Mouse (Mus musculus) CH12.LX (cell line): ENCODE measurements around the gene Cym. TPM values are rescaled to one million over a fixed set of nuclear protein-coding genes. Genes with fewer than 3 reads are reported as not detected.

Experiments used
- DNase-seq: peaks from one replicate; pipeline ENCODE4 v3.0.0-alpha.2; 2013; ENCODE audit errors: extremely low read depth
- H3K27ac ChIP-seq: 2 replicates; pipeline ENCODE4 v1.5.1; 2012; ENCODE audit warnings: low read depth, mild to moderate bottlenecking, control low read depth, moderate library complexity; ENCODE audit not compliant: insufficient read depth
- H3K27me3 ChIP-seq: replicated peaks from 2 replicates; pipeline ENCODE3; 2012; ENCODE audit warnings: inconsistent platforms
- H3K36me3 ChIP-seq, 2 experiments: replicated peaks in 1 of 2; 2 replicates each; pipeline versions ENCODE3 to v1.6.1; 2012; ENCODE audit warnings: inconsistent platforms in 1 of 2, low read length in 1 of 2, mild to moderate bottlenecking in 1 of 2, mixed read lengths in 1 of 2, moderate library complexity in 1 of 2; ENCODE audit not compliant: control insufficient read depth in 1 of 2, insufficient read depth in 1 of 2
- H3K4me1 ChIP-seq, 2 experiments: 2 replicates each; pipeline ENCODE4 v1.6.1; 2012; ENCODE audit warnings: inconsistent platforms in 1 of 2, moderate library complexity in 1 of 2; ENCODE audit not compliant: insufficient read depth in 2 of 2, control insufficient read depth in 1 of 2
- H3K4me2 ChIP-seq: 2 replicates; pipeline ENCODE4 v1.6.1; 2012; ENCODE audit warnings: low read depth, mild to moderate bottlenecking, control low read depth; ENCODE audit not compliant: poor library complexity, insufficient read depth, severe bottlenecking
- H3K4me3 ChIP-seq, 3 experiments: fragments of 150-350 bp in 1 of 3; sonication (generic) in 1 of 3; replicated peaks in 1 of 3; 2 replicates each; pipeline versions ENCODE3 to v1.5.1; 2011 to 2012; ENCODE audit warnings: low read depth in 2 of 3, low read length in 2 of 3, mild to moderate bottlenecking in 2 of 3, moderate library complexity in 2 of 3, control low read depth in 1 of 3, improper control_type of control experiment in 1 of 3, inconsistent platforms in 1 of 3, mixed read lengths in 1 of 3; ENCODE audit not compliant: poor library complexity in 1 of 3
- H3K79me2 ChIP-seq: replicated peaks from 2 replicates; pipeline ENCODE4 v1.6.1; 2012; ENCODE audit warnings: mild to moderate bottlenecking, moderate library complexity; ENCODE audit not compliant: control insufficient read depth, poor library complexity, insufficient read depth, severe bottlenecking; ENCODE audit errors: extremely low read depth
- H3K9ac ChIP-seq: 2 replicates; pipeline ENCODE4 v1.6.1; 2012; ENCODE audit warnings: low read depth, mild to moderate bottlenecking, control low read depth, moderate library complexity; ENCODE audit not compliant: insufficient read depth
- H3K9me3 ChIP-seq: replicated peaks from 2 replicates; pipeline ENCODE3; 2012; ENCODE audit warnings: low read length, inconsistent platforms, mixed read lengths
- CHD1 ChIP-seq: IDR thresholded peaks from 2 replicates; pipeline ENCODE4 v1.6.1; 2012; ENCODE audit warnings: low read depth, low read length, improper control_type of control experiment, inconsistent platforms
- CHD2 ChIP-seq: IDR thresholded peaks from 2 replicates; pipeline ENCODE4 v1.6.1; 2011; ENCODE audit warnings: low read length, improper control_type of control experiment
- CTCF ChIP-seq, 2 experiments: IDR thresholded peaks in 1 of 2; conservative IDR thresholded peaks in 1 of 2; 2 replicates each; pipeline ENCODE4 v1.5.1; 2011 to 2012; ENCODE audit warnings: low read depth in 2 of 2, low read length in 2 of 2, improper control_type of control experiment in 1 of 2, inconsistent platforms in 1 of 2, mild to moderate bottlenecking in 1 of 2, moderate library complexity in 1 of 2
- EP300 ChIP-seq: IDR thresholded peaks from 2 replicates; pipeline ENCODE4 v1.6.1; 2011; ENCODE audit warnings: low read length, improper control_type of control experiment
- ETS1 ChIP-seq: conservative IDR thresholded peaks from 2 replicates; pipeline ENCODE4 v1.6.1; 2012; ENCODE audit warnings: low read depth, mild to moderate bottlenecking, inconsistent platforms, low read length, improper control_type of control experiment, moderate library complexity
- JUN ChIP-seq: IDR thresholded peaks from 2 replicates; pipeline ENCODE4 v1.6.1; 2011; ENCODE audit warnings: low read depth, mild to moderate bottlenecking, low read length, improper control_type of control experiment, moderate library complexity; ENCODE audit not compliant: insufficient read depth
- JUND ChIP-seq: conservative IDR thresholded peaks from 2 replicates; pipeline ENCODE4 v1.6.1; 2011; ENCODE audit warnings: low read depth, low read length, improper control_type of control experiment
- MAFK ChIP-seq: IDR thresholded peaks from 2 replicates; pipeline ENCODE4 v1.6.1; 2011; ENCODE audit warnings: low read length, improper control_type of control experiment; ENCODE audit not compliant: insufficient replicate concordance
- MEF2A ChIP-seq: IDR thresholded peaks from 2 replicates; pipeline ENCODE4 v1.6.1; 2014; ENCODE audit warnings: low read depth, mild to moderate bottlenecking, inconsistent platforms, low read length, improper control_type of control experiment, borderline replicate concordance
- MXI1 ChIP-seq: IDR thresholded peaks from 2 replicates; pipeline ENCODE4 v1.6.1; 2011; ENCODE audit warnings: mild to moderate bottlenecking, low read depth, low read length, improper control_type of control experiment
- RCOR1 ChIP-seq: conservative IDR thresholded peaks from 2 replicates; pipeline ENCODE4 v1.6.1; 2012; ENCODE audit warnings: low read depth, mild to moderate bottlenecking, inconsistent platforms, low read length, improper control_type of control experiment
- SMC3 ChIP-seq: IDR thresholded peaks from 2 replicates; pipeline ENCODE4 v1.6.1; 2011; ENCODE audit warnings: low read depth, low read length, improper control_type of control experiment
- dilution Hi-C: fragments of 300-500 bp; cut with MboI; formaldehyde crosslinking; loops from 2 replicates; pipeline ENCODE4 v1.14.3; 2020; ENCODE audit warnings: low sequenced_read_pairs; ENCODE audit not compliant: extremely low pct_unique_long_range_greater_than_20kb, extremely low pct_ligation_motif_present
- in situ Hi-C: fragments of 300-500 bp; cut with MboI; formaldehyde crosslinking; loops from 3 replicates; pipeline ENCODE4 v1.14.3; 2019; ENCODE audit warnings: low sequenced_read_pairs, low pct_ligation_motif_present, low pct_unique_long_range_greater_than_20kb, mixed read lengths
- polyA plus RNA-seq: library from polyadenylated mRNA; unstranded; fragments of >175 nt; gene quantifications from 2 replicates; pipeline ENCODE4 v1.2.1, GENCODE M21; 2012; ENCODE audit warnings: low read depth; ENCODE audit not compliant: insufficient read length
- total RNA-seq, 2 experiments: library from RNA; depleted of rRNA; stranded (reverse); fragments of 300-350 nt in 1 of 2; fragments of >200 nt in 1 of 2; gene quantifications; 2 replicates each; pipeline ENCODE4 v1.2.3; 2012 to 2014

The Cym gene
- total and polyA plus RNA-seq, 3 experiments: not detected

GRCm38 (mm10) chr3:107231202-107231601, 9.7 kb upstream of the Cym start:
- in situ Hi-C loops: no loop called here
- Histone ChIP-seq H3K4me2 (no peak overlapping the region), H3K9me3 (no peaks in the 10 kb centered on the region), H3K79me2 (no peaks in the 10 kb centered on the region), H3K4me1 (peaks cover 0 to 7% of the 10 kb centered on the region in 2 experiments; a peak in 2 of 4 replicates), H3K9ac (no peak overlapping the region), H3K36me3 (no peaks in the 10 kb centered on the region), H3K27ac (no peak overlapping the region), H3K4me3 (no peak overlapping the region), H3K27me3 (peaks cover 2% of the 10 kb centered on the region)
- dilution Hi-C loops: no loop called here
- no peak for TF ChIP-seq EP300
- no peak for TF ChIP-seq CHD2
- no peak for TF ChIP-seq MAFK
- TF ChIP-seq SMC3: no peak
- no peak for TF ChIP-seq MEF2A
- no peak for DNase-seq

- no peak for TF ChIP-seq MEF2A
- no peak for TF ChIP-seq RCOR1
- TF ChIP-seq CHD2: no peak
- TF ChIP-seq JUND: no peak
- no peak for TF ChIP-seq MAFK
- TF ChIP-seq CTCF (conservative IDR thresholded peaks at IDR 0.05 in 1 of 2, IDR thresholded peaks at IDR 0.05 in 1 of 2; ENCODE audit: low read depth in 2 of 2, low read length in 2 of 2): no peak
- no peak for TF ChIP-seq JUN
- no peak for TF ChIP-seq CHD1
- TF ChIP-seq SMC3: no peak
- no peak for TF ChIP-seq ETS1
- no peak within 1 kb of the TSS for H3K4me2 ChIP-seq
- dilution Hi-C loops (no loop called here), in situ Hi-C loops (no loop called here)
- H3K4me1 ChIP-seq: peaks cover 0 to 7% of the 10 kb centered on the region in 2 experiments; a peak in 2 of 4 replicates
- H3K27ac ChIP-seq: no peak within 1 kb of the TSS
- no peaks in the 10 kb centered on the region for H3K36me3 ChIP-seq
- no peak within 1 kb of the TSS for H3K4me3 ChIP-seq
- H3K27me3 ChIP-seq: peaks cover 2% of the 10 kb centered on the region
- no peak within 1 kb of the TSS for H3K9ac ChIP-seq
- H3K79me2 ChIP-seq: no peaks in the 10 kb centered on the region
- no peak for DNase-seq
- no peaks in the 10 kb centered on the region for H3K9me3 ChIP-seq
These were observed 9.0 kb upstream of the Cym start, which contains the start of gene A630076J17Rik for GRCm38 (mm10) chr3:107230527-107230926. A630076J17Rik (plus strand) TSS chr3:107230614.

GRCm38 (mm10) chr3:107229822-107230221, 8.3 kb upstream of the Cym start:
- no peak overlapping the region for H3K4me2 ChIP-seq
- H3K36me3 ChIP-seq: no peaks in the 10 kb centered on the region
- H3K27me3 ChIP-seq: peaks cover 2% of the 10 kb centered on the region
- DNase-seq: no peak
- H3K4me3 ChIP-seq: no peak overlapping the region
- no peak overlapping the region for H3K9ac ChIP-seq
- no peaks in the 10 kb centered on the region for H3K79me2 ChIP-seq
- no peak overlapping the region for H3K27ac ChIP-seq
- no peak for TF ChIP-seq MXI1
- dilution Hi-C loops: no loop called here
- peaks cover 2% of the 10 kb centered on the region for H3K9me3 ChIP-seq
- in situ Hi-C loops: no loop called here
- H3K4me1 ChIP-seq: peaks cover 0 to 7% of the 10 kb centered on the region in 2 experiments; a peak in 2 of 4 replicates
